In the genomic region with DNA sequence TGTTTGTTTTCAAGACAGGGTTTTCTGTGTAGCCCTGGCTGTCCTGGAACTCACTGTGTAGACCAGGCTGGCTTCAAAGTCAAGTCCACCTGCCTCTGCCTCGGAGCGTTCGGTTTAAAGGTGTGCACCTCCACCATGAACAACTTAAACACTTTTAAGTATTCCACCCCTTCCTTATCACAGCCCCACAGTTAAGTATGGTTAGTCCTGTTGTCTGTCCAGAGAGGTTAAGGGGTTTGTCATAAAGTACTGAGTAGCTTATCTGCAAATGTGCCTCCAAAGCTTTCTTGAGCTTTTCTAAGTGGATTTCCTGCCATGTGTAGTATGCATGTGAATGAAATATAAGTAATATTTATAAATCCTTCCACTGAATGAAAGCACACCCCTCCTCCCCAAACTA, we compare ENCODE assay signal across 11 mouse cellular contexts. TPM values are rescaled to one million over a fixed set of nuclear protein-coding genes. Genes with fewer than 3 reads are reported as not detected.
DNase-seq lines count a peak whose midpoint lies in the region; ATAC-seq and TF ChIP-seq lines count a peak whose summit lies in the region.
"Had no signal": no experiment of that assay in that cellular context is flagged by ENCODE, and none has a peak within 500 bp of the region (broad histone marks: within the 10 kb centered on the region; RNA-seq: fewer than 3 reads in every experiment).

No protein-coding gene starts in this region.

- H3K9me3 ChIP-seq in forebrain, embryonic 14.5 days (replicated peaks; ENCODE audit: control insufficient read depth, low read length): no peaks in the 10 kb centered on the region
- no peaks in the 10 kb centered on the region for H3K9me3 ChIP-seq in forebrain, embryonic 15.5 days
- H3K9me3 ChIP-seq in lung, embryonic 14.5 days (ENCODE audit: low read depth, low read length): no peaks in the 10 kb centered on the region
- H3K9me3 ChIP-seq in midbrain, embryonic 14.5 days (ENCODE audit: control insufficient read depth, low read length): no peaks in the 10 kb centered on the region
- H3K9me3 ChIP-seq: limb, embryonic 15.5 days had no signal

- 91% methylated on average over 3 of the region's 3 CpGs for WGBS in forebrain, embryonic 14.5 days
- 94% methylated on average over 3 of the region's 3 CpGs for WGBS in forebrain, embryonic 15.5 days
- 83% methylated on average over 3 of the region's 3 CpGs for WGBS in lung, embryonic 14.5 days
- 96% methylated on average over 3 of the region's 3 CpGs for WGBS in midbrain, embryonic 14.5 days

- no peak for TF ChIP-seq CTCF in lung, embryonic 14.5 days (IDR thresholded peaks at IDR 0.05; ENCODE audit: low read depth)
- TF ChIP-seq CTCF in embryonic fibroblast, embryonic 13.5 days (IDR thresholded peaks at IDR 0.05; ENCODE audit: borderline replicate concordance, insufficient read depth, low read length): no peak

- H3K4me3 ChIP-seq in forebrain, embryonic 14.5 days (ENCODE audit: low read depth, low read length): no peak overlapping the region
- no peak overlapping the region for H3K4me3 ChIP-seq in forebrain, embryonic 15.5 days
- H3K4me3 ChIP-seq in lung, embryonic 14.5 days (ENCODE audit: low read depth, low read length): no peak overlapping the region
- H3K4me3 ChIP-seq in embryonic fibroblast, embryonic 13.5 days (ENCODE audit: insufficient read depth, low read length): peak overlapping the region; percentile 18; the same call in 1 of the 2 replicates
- no peak overlapping the region for H3K4me3 ChIP-seq in midbrain, embryonic 14.5 days (replicated peaks; ENCODE audit: low read depth, low read length)

- H3K27ac ChIP-seq in forebrain, embryonic 14.5 days (ENCODE audit: low read depth, low read length): no peak overlapping the region
- H3K27ac ChIP-seq in forebrain, embryonic 15.5 days (replicated peaks): no peak overlapping the region
- no peak overlapping the region for H3K27ac ChIP-seq in lung, embryonic 14.5 days (ENCODE audit: low read depth)
- no peak overlapping the region for H3K27ac ChIP-seq in embryonic fibroblast, embryonic 13.5 days (ENCODE audit: insufficient read depth, low read length)
- no peak overlapping the region for H3K27ac ChIP-seq in midbrain, embryonic 14.5 days (replicated peaks; ENCODE audit: low read depth, low read length)
- H3K27ac ChIP-seq: limb, embryonic 15.5 days had no signal

- H3K4me2 ChIP-seq in forebrain, embryonic 14.5 days (ENCODE audit: low read length): 0 out of 2 replicates have a peak overlapping the region, but pooled peaks have one; percentile 12
- H3K4me2 ChIP-seq in forebrain, embryonic 15.5 days (replicated peaks): no peak overlapping the region
- peak overlapping the region; percentile 93 for H3K4me2 ChIP-seq in lung, embryonic 14.5 days
- H3K4me2 ChIP-seq in midbrain, embryonic 14.5 days (ENCODE audit: low read length): 0 out of 2 replicates have a peak overlapping the region, but pooled peaks have one; percentile 6

- peaks cover 9% of the 10 kb centered on the region for H3K4me1 ChIP-seq in forebrain, embryonic 14.5 days (ENCODE audit: control insufficient read depth, insufficient read depth, low read length)
- H3K4me1 ChIP-seq in forebrain, embryonic 15.5 days: peaks cover 27% of the 10 kb centered on the region
- peaks cover 10% of the 10 kb centered on the region for H3K4me1 ChIP-seq in lung, embryonic 14.5 days (ENCODE audit: insufficient read depth)
- no peaks in the 10 kb centered on the region for H3K4me1 ChIP-seq in embryonic fibroblast, embryonic 13.5 days (ENCODE audit: control insufficient read depth, insufficient read depth, low read length)
- peaks cover 11% of the 10 kb centered on the region; the same call in 1 of the 2 replicates for H3K4me1 ChIP-seq in midbrain, embryonic 14.5 days (ENCODE audit: control insufficient read depth, insufficient read depth, low read length)

- TF ChIP-seq POLR2A in embryonic fibroblast, embryonic 13.5 days (IDR thresholded peaks at IDR 0.05; ENCODE audit: low read depth, low read length): no peak

- no peaks in the 10 kb centered on the region for H3K27me3 ChIP-seq in forebrain, embryonic 14.5 days (replicated peaks; ENCODE audit: control insufficient read depth, insufficient read depth, low read length)
- H3K27me3 ChIP-seq in forebrain, embryonic 15.5 days: no peaks in the 10 kb centered on the region
- no peaks in the 10 kb centered on the region for H3K27me3 ChIP-seq in lung, embryonic 14.5 days (ENCODE audit: insufficient read depth, low read length)
- no peaks in the 10 kb centered on the region for H3K27me3 ChIP-seq in midbrain, embryonic 14.5 days (ENCODE audit: control insufficient read depth, insufficient read depth, low read length)
- H3K27me3 ChIP-seq: limb, embryonic 15.5 days had no signal

- no peak for DNase-seq in forebrain, embryonic 14.5 days (ENCODE audit: low spot score)
- no peak for DNase-seq in lung, embryonic 14.5 days
- no peak for DNase-seq in lung, postnatal 25 days (ENCODE audit: low spot score)
- DNase-seq in midbrain, embryonic 14.5 days: no peak
- DNase-seq in cerebellum, adult 18-20 months: no peak
- DNase-seq in right cerebral cortex, postnatal 36 days (ENCODE audit: low spot score in 2 of 2): no peak
- DNase-seq: B cell, adult 2 months; cerebellum, adult 11 months had no signal

- H3K36me3 ChIP-seq in forebrain, embryonic 14.5 days (ENCODE audit: control insufficient read depth, insufficient read depth, low read length): peaks cover 3% of the 10 kb centered on the region; the same call in 1 of the 2 replicates
- H3K36me3 ChIP-seq in forebrain, embryonic 15.5 days: no peaks in the 10 kb centered on the region
- H3K36me3 ChIP-seq in lung, embryonic 14.5 days (ENCODE audit: insufficient read depth): no peaks in the 10 kb centered on the region
- H3K36me3 ChIP-seq in midbrain, embryonic 14.5 days (ENCODE audit: control insufficient read depth, insufficient read depth, low read length): no peaks in the 10 kb centered on the region

- no peak for ATAC-seq in forebrain, embryonic 14.5 days
- no peak for ATAC-seq in forebrain, embryonic 15.5 days (replicated peaks)
- no peak for ATAC-seq in lung, embryonic 14.5 days (ENCODE audit: insufficient read depth)
- ATAC-seq in midbrain, embryonic 14.5 days (ENCODE audit: low FRiP score, low TSS enrichment): no peak

- H3K9ac ChIP-seq in forebrain, embryonic 14.5 days (ENCODE audit: low read length): no peak overlapping the region
- H3K9ac ChIP-seq in forebrain, embryonic 15.5 days (replicated peaks): no peak overlapping the region; the same call in 1 of the 2 replicates
- no peak overlapping the region; the same call in 1 of the 2 replicates for H3K9ac ChIP-seq in lung, embryonic 14.5 days
- no peak overlapping the region for H3K9ac ChIP-seq in midbrain, embryonic 14.5 days (replicated peaks; ENCODE audit: low read length)

RNA-seq across cellular contexts. Expression of a gene that starts 1.8 kb away (rescaled TPM):
- 45.3 and 51.8 TPM in 2 replicates for polyA plus RNA-seq in forebrain, embryonic 14.5 days (2014; fragmentation: Nextera tagmentation; extraction: Ambion mirVana)
- polyA plus RNA-seq in forebrain, embryonic 15.5 days (2015; fragmentation: Nextera tagmentation; extraction: Ambion mirVana): 44.6 and 50.5 TPM in 2 replicates
- 48.7 and 49.1 TPM in 2 replicates for polyA plus RNA-seq in lung, embryonic 14.5 days (2014; fragmentation: Nextera tagmentation; extraction: Ambion mirVana)
- polyA plus RNA-seq in embryonic fibroblast, embryonic 13.5 days (2011; ENCODE audit: insufficient read length, low read depth, missing spikeins): 36.5 and 38.3 TPM in 2 replicates
- polyA plus RNA-seq in midbrain, embryonic 14.5 days (2014; fragmentation: Nextera tagmentation; extraction: Ambion mirVana): 45.7 and 50.6 TPM in 2 replicates

RNA-seq across cellular contexts. Expression of a gene that starts 14.5 kb away (rescaled TPM):
- 26.6 and 38.3 TPM in 2 replicates for polyA plus RNA-seq in forebrain, embryonic 14.5 days (2014; fragmentation: Nextera tagmentation; extraction: Ambion mirVana)
- polyA plus RNA-seq in forebrain, embryonic 15.5 days (2015; fragmentation: Nextera tagmentation; extraction: Ambion mirVana): 50.8 and 53.3 TPM in 2 replicates
- polyA plus RNA-seq in lung, embryonic 14.5 days (2014; fragmentation: Nextera tagmentation; extraction: Ambion mirVana): 33.1 and 39.5 TPM in 2 replicates
- 16.8 and 20.9 TPM in 2 replicates for polyA plus RNA-seq in embryonic fibroblast, embryonic 13.5 days (2011; ENCODE audit: insufficient read length, low read depth, missing spikeins)
- polyA plus RNA-seq in midbrain, embryonic 14.5 days (2014; fragmentation: Nextera tagmentation; extraction: Ambion mirVana): 31.6 and 46.5 TPM in 2 replicates

RNA-seq across cellular contexts. Expression of a gene that starts 27.2 kb away (rescaled TPM):
- 0.30 and 0.79 TPM in 2 replicates for polyA plus RNA-seq in forebrain, embryonic 14.5 days (2014; fragmentation: Nextera tagmentation; extraction: Ambion mirVana)
- 0.60 and 1.0 TPM in 2 replicates for polyA plus RNA-seq in forebrain, embryonic 15.5 days (2015; fragmentation: Nextera tagmentation; extraction: Ambion mirVana)
- 1.2 and 1.9 TPM in 2 replicates for polyA plus RNA-seq in lung, embryonic 14.5 days (2014; fragmentation: Nextera tagmentation; extraction: Ambion mirVana)
- polyA plus RNA-seq in embryonic fibroblast, embryonic 13.5 days (2011; ENCODE audit: insufficient read length, low read depth, missing spikeins): 0.67 TPM in 1 of 2 replicates, not detected in the other
- polyA plus RNA-seq in midbrain, embryonic 14.5 days (2014; fragmentation: Nextera tagmentation; extraction: Ambion mirVana): 1.3 TPM in 2 replicates

RNA-seq across cellular contexts. Expression of a gene that starts 53.4 kb away (rescaled TPM):
- 87.3 and 97.9 TPM in 2 replicates for polyA plus RNA-seq in forebrain, embryonic 14.5 days (2014; fragmentation: Nextera tagmentation; extraction: Ambion mirVana)
- 86.3 and 92.3 TPM in 2 replicates for polyA plus RNA-seq in forebrain, embryonic 15.5 days (2015; fragmentation: Nextera tagmentation; extraction: Ambion mirVana)
- polyA plus RNA-seq in lung, embryonic 14.5 days (2014; fragmentation: Nextera tagmentation; extraction: Ambion mirVana): 69.9 and 71.8 TPM in 2 replicates
- polyA plus RNA-seq in embryonic fibroblast, embryonic 13.5 days (2011; ENCODE audit: insufficient read length, low read depth, missing spikeins): 29.6 and 33.5 TPM in 2 replicates
- 82.2 and 84.0 TPM in 2 replicates for polyA plus RNA-seq in midbrain, embryonic 14.5 days (2014; fragmentation: Nextera tagmentation; extraction: Ambion mirVana)
